Mouse (Mus musculus) telencephalon, adult 2 months (tissue): ENCODE measurements at regions not wholly inside any gene's neighbourhood (a gene's known extent, or its start where the extent isn't known, plus 50 kb on each side); places are given as distances from the start of the nearest gene placed in this dataset.
A peak's percentile ranks its signal among the peaks of the same experiment; 100 is the strongest.

Experiments
- DNase-seq: peaks from one replicate; pipeline ENCODE4 v3.0.0-alpha.2; 2011; ENCODE audit warnings: low read depth, low spot score

DNA sequence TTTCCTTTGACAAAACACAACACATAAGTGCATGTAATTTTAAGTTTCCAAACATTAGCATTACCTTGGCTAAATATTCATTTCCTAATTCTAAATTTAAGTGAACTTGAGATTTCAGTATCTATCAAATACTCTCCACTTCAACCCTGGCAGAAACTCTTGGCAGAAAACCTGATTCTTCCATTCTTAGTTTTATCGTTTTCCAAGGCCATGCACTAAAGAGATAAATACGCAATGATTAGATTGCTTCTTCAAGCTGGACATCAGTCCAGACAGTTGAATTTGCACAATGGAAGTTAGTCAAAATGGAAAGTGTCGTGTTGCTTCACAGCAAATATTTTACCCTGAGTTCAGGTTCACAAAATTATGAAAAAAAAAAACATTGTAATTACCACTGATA lies 1223.4 kb upstream of the Flrt2 start:
- DNase-seq: no peak

DNA sequence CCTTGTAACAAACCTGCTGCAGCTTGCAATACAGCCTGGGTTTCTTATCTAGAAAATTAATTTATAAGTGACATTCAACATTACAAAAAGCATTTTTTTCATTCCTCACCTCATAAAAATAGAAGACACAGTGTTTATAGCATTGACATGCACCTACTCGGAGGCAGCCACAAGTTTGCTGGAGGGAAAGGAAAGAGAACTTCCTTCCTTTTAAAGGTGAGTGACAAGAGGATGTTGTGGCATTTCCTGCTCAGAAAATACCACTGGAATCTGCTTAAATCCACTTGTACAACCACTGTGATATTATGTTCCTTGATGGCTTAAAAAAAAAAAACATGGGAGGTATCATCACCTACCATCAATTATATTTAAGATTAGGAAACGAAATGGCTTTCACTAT lies 1222.2 kb upstream of the Flrt2 start:
- no peak for DNase-seq

DNA sequence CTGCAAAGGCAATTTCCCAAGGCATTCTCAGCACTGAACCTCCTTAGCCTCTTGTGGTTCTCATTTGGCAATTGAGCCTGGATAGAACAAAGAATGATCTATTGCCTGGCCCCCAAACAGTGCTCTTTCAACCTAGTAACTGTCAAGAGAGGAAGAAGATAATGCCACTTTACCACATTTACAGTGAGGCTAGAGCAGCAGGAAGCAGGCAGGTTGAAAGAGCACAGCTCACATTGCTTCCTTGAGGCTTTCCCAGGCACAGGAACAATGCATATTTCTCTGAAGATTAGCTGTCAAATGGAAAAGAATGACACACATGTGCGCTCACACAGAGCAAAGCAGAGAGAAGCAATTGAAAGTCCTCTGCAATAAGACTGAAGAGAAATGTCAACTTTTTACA lies 1221.0 kb upstream of the Flrt2 start:
- DNase-seq: no peak

GRCm38 (mm10) chr12:94488721-94489120 lies 1203.3 kb upstream of the Flrt2 start:
- no peak for DNase-seq

GRCm38 (mm10) chr12:94508099-94508498 lies 1183.9 kb upstream of the Flrt2 start:
- no peak for DNase-seq

GRCm38 (mm10) chr12:94509855-94510254 lies 1182.2 kb upstream of the Flrt2 start:
- peak; percentile 6 for DNase-seq

DNA sequence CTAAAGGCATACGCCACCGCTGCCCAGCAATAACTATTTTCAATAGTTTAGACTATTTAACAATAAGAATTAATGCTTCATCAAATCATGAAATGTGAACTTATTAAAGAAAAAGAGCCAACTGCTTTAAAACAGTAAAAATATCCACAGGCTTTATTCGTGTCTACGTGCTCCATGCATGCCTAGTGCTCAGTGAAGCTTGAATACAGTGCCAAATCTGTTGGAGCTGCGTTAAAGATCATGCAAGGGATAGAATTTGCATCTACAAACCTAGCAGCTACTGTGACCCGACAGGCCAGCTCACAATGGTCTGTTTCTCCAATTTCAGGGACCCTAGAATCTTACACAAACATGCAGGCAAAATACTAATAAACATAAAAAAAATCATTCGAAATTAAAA lies 1147.3 kb upstream of the Flrt2 start:
- DNase-seq: no peak

- DNase-seq: no peak
These were observed 1131.4 kb upstream of the Flrt2 start for GRCm38 (mm10) chr12:94560374-94561194.

DNA sequence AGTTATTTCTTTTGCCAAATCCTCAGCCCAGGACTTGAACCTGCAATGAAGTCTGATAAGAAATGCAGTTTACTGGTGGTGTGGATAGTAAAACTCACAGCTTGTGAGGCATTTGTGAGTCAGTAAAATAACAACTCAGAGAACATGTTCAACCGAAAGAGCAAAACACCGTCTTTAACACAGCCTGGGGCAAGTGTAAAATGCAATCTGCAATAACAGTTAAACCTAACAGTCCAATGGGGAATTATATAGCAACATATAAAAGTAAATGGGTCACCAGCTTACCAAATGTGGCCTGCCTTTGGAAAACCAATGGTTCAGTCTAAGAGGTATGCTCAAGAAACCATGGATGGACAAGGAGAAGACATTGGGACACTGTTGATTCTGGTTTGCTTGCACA lies 1117.0 kb upstream of the Flrt2 start:
- DNase-seq: no peak

DNA sequence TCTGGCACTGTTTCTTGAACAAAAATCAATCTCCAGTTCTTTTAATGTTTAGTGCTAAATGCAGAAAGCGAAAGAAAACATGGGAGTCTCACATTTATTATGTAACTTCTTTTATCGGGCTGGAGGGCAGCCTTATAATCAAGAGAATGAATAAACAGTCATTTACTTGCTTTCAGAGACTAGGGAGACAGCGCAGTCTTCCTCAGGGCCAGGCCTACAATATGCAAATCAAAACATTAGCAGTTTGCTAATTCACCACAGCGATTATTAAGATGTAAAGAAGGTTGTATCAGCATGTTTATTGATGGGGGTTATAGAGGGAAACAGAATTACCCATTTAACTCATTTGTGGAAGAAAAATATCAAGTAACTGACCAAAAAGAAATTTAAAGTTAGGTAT lies 1111.7 kb upstream of the Flrt2 start:
- DNase-seq: no peak

DNA sequence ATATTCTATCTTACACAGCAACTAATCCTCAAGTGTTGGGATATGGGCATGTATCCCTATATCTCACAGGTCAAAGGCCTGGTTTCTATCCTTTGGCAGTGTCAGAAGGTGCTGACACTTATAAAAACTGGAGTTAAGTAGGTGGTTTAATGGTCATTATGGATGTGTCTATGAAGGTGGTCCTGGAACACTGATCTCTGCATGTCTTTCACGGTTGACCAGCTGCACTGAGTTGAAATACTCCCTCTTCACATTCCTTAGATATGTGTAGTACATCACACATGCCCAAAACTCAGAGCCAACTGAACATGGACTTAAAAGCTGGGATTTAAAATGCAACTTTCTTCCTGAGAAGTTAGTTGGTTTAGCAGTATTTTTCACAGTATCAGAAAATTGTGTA lies 1107.7 kb upstream of the Flrt2 start:
- no peak for DNase-seq

- DNase-seq: no peak
These were observed 1105.0 kb upstream of the Flrt2 start for GRCm38 (mm10) chr12:94587031-94587430.

- DNase-seq: no peak
These were observed 1103.4 kb upstream of the Flrt2 start for GRCm38 (mm10) chr12:94588599-94588998.

DNA sequence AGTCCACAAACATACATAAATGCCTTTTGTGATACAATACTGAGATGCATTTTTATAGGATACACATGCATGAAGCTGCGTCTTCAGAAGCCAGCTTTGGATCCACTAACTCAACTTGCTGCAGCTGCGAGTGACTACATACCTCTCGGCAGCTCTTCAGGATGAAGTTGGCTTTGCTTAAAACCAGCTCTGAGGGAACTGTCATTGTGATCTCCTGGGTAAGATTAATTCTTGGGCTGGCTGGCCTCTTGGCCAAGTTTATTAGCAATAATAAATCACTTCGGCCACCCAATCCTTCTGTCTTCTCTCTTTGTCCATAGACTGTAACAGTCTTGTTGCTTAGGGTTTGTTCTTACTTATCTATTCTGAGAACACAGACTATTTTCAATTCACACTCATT lies 1103.0 kb upstream of the Flrt2 start:
- DNase-seq: no peak

- DNase-seq: peak; percentile 42
These were observed 1086.5 kb upstream of the Flrt2 start for GRCm38 (mm10) chr12:94605566-94605965.

- DNase-seq: no peak
These were observed 1055.5 kb upstream of the Flrt2 start for GRCm38 (mm10) chr12:94636555-94636954.

- no peak for DNase-seq
These were observed 1051.9 kb upstream of the Flrt2 start for GRCm38 (mm10) chr12:94640153-94640552.

- peak; percentile 81 for DNase-seq
These were observed 1046.7 kb upstream of the Flrt2 start for GRCm38 (mm10) chr12:94645302-94645701.

DNA sequence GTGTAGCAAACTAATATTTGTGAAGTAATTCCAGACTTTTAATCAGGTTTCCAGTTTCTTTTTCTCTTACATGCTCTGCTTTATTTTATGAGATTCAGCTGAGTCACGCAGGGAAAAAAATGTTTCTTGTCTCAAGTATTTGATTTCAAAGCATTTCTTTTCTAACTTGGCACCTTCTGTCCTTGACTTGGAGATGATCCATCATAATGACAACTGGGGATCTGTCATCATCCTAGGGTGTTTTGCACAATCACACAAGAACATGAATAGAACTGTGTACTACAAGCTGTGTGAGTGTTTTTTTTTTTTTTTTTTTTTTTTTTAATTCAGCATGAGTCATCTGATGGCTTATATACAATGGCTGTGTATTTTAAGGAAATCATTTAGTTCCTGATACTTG lies 1022.0 kb upstream of the Flrt2 start:
- DNase-seq: peak; percentile 80

DNA sequence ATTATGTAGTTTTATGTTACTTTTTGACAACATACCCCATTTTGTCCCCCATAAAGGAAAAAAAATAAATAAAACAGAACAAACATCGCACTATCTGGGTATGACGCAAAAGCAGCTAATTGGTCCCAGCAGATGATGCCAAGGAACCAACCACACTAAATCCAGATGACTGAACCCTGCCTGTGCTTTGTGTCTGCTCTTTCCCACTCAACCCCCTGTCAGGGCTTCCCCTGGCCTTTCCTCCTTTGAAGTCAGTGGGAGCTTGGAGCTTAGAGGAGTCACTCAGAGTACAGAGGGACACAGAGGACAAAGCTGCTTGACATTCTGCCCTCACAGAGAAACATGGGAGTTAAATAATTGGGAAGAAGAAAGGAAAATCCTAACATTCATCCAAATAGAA lies 1017.1 kb upstream of the Flrt2 start:
- no peak for DNase-seq

GRCm38 (mm10) chr12:94691341-94692029 lies 1000.5 kb upstream of the Flrt2 start:
- DNase-seq: no peak

DNA sequence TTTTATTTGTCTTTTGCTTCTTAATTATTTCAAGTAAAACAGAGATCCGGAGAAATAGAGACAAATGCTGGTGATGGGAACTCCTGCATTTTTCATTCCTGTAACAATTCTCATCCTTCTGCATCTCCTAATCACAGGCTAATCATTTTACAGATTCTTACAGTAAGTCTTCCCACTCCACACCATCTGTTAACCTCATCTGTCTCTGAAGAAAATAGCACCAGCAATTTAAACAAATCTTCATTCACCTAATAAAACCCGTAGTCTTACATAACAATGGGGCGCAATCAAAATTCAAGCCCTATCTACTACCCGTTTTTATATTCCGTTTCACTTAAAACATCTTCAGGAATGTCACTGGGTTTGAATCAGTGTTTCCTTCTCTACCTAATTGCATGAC lies 960.6 kb upstream of the Flrt2 start:
- DNase-seq: peak; percentile 33

DNA sequence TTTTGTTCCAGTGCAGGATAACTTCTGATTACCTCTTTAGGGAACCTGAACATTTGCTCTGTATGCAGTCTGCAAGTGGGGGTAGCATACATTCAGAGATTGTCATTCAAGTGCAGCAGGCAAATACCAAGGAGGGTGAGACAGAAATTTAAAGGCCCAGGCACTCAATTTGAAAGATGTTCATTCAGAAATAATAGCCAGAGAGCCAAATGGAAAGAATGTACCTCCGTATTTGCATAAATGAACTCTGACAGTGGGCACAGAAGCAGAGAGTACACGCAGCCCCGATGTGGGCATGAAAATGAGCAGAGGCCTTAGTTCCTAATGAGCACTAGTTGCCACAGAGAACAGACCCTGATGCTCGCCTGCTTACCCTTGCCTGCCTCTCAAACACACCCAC lies 958.8 kb upstream of the Flrt2 start:
- no peak for DNase-seq
